Mouse (Mus musculus) R1 (cell line): ENCODE results near the gene Slc26a3.

ENCODE experiments used
- DNase-seq: peaks from one replicate; pipeline ENCODE4 v3.0.0-alpha.2; 2018; ENCODE audit warnings: low read depth, low spot score

Gene Slc26a3

DNA sequence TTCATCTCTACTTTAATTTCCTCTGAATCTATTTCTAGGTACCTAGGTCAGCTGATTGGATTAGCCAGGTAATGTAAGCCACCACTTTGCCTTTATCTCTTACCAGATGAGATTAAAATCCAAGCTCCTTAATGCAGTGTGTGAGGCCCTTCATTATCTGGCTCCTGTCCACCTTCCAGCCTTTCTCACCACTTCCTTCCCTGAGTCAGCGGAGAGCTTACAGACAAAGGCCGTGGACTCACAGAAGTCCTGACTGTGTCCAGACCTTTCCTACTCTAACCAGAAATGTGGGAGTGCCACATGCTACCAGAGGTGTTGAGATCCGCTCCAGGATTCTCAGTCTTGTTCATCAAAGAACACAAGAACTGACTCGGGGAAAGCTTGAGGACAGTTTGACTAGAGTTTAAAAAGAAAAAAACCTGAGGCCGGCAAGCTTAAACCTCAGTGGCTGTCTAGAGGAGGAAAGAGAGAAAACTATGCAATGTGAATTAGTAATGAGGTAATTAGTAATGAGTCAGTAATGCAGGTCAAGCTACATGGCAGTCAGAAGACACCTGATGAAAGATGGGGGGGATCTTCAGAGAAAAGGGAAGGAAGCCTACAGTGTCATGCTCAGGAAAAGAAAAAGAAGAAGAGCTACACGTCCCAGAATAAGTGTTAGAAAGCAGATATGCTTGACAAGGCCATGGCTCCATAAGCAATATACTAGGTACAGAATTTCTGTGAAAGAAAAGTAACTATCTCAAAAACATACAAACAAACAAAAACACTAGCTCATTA is 123.2 kb downstream of the Slc26a3 start:
- no peak for DNase-seq

DNA sequence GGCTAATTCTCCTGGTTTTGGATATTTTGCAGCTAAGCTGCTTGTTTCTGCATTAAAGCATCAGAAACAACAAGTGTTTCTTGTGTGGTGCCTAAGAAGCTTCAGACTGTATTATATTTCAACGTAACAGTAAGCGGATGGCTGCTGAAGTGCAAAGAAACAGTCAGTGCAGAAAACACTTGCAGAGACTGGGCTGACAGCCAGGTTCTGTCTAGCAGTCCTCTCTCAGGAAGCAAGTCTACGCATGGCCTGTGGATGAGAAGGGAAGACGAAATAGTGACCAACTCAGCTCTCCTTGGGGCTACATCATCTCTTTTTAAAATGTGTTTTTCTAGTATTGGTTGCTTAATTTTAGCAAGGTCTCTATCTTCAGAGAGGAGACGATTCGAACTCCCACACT is 129.4 kb downstream of the Slc26a3 start:
- DNase-seq = no peak

DNA sequence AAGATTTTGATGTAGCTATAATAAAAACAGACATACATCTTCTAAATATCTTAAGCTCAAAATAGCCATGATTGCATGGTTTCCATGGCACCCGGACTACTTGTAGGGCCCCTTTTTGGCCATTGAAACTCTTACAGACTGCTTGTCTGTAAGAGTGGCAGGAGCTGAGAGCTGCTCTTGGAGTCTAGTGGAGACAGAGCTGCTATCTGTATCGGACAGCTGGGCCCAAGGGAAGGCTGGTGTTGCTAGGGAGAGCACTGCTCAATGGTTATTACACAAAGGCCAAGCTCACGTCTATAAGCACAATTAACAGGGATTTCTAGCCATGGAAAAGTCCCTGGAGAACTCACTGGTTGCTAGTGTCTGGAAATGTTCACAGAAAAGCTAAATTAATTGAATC is 130.7 kb downstream of the Slc26a3 start:
- DNase-seq = no peak
